Mouse (Mus musculus) urinary bladder, postnatal 4 days (tissue): ENCODE measurements at regions not wholly inside any gene's neighbourhood (a gene's known extent, or its start where the extent isn't known, plus 50 kb on each side); places are given as distances from the start of the nearest gene placed in this dataset.
"Not testable (repeated sequence)": the region's sequence is repeated elsewhere in the genome, so short reads cannot be mapped to it uniquely, and the experiment has no call there.

Experiments used
- DNase-seq, 2 experiments: peaks; one replicate each; pipeline ENCODE4 v3.0.0; 2021 to 2022; ENCODE audit warnings: low spot score in 2 of 2

GRCm38 (mm10) chr1:95397188-95397587 is 83.8 kb downstream of the Fam174a start:
- no peak for DNase-seq

- no peak for DNase-seq
Measured at GRCm38 (mm10) chr1:95399764-95400163, 86.3 kb downstream of the Fam174a start.

GRCm38 (mm10) chr1:95422253-95422652 is 108.8 kb downstream of the Fam174a start:
- DNase-seq: no peak

GRCm38 (mm10) chr1:95425420-95425819 is 112.0 kb downstream of the Fam174a start:
- DNase-seq: no peak

- DNase-seq: no peak
Measured at GRCm38 (mm10) chr1:95437155-95437554, 123.7 kb downstream of the Fam174a start.

GRCm38 (mm10) chr1:95445541-95445940 is 132.1 kb downstream of the Fam174a start:
- no peak for DNase-seq

GRCm38 (mm10) chr1:95448962-95449558 is 135.6 kb downstream of the Fam174a start:
- DNase-seq: no peak

GRCm38 (mm10) chr1:95450920-95451332 is 137.5 kb downstream of the Fam174a start:
- DNase-seq: no peak

- DNase-seq: peak; percentile 51 to 94
Measured at GRCm38 (mm10) chr1:95451755-95452154, 138.3 kb downstream of the Fam174a start.

- DNase-seq: no peak
Measured at GRCm38 (mm10) chr1:95454246-95454645, 140.8 kb downstream of the Fam174a start.

GRCm38 (mm10) chr1:95459355-95459754 is 145.9 kb downstream of the Fam174a start:
- DNase-seq: no peak

GRCm38 (mm10) chr1:95468095-95468494 is 154.7 kb downstream of the Fam174a start:
- no peak for DNase-seq

- no peak for DNase-seq
Measured at GRCm38 (mm10) chr1:95468772-95469171, 155.3 kb downstream of the Fam174a start.

GRCm38 (mm10) chr1:95470491-95470890 is 157.1 kb downstream of the Fam174a start:
- DNase-seq: no peak

- no peak for DNase-seq
Measured at GRCm38 (mm10) chr1:95493004-95493403, 174.4 kb downstream of the St8sia4 start.

- DNase-seq: not testable (repeated sequence)
Measured at GRCm38 (mm10) chr1:95500671-95501070, 166.7 kb downstream of the St8sia4 start.

- no peak for DNase-seq
Measured at GRCm38 (mm10) chr1:95508718-95509117, 158.7 kb downstream of the St8sia4 start.

- no peak for DNase-seq
Measured at GRCm38 (mm10) chr1:95528726-95529125, 138.6 kb downstream of the St8sia4 start.

- no peak for DNase-seq
Measured at GRCm38 (mm10) chr1:95531017-95531416, 136.4 kb downstream of the St8sia4 start.
